Mouse (Mus musculus) heart, embryonic 12.5 days (tissue): ENCODE measurements around the gene Suox. TPM values are rescaled to one million over a fixed set of nuclear protein-coding genes. Genes with fewer than 3 reads are reported as not detected.
A peak's percentile ranks its signal among the peaks of the same experiment; 100 is the strongest.

Experiments used
- ATAC-seq: fragments of 200-750 bp; cut with Nextera tagmentation; 2 replicates; pipeline ENCODE4 v1.8.0; 2017; ENCODE audit warnings: moderate TSS enrichment, moderate library complexity; ENCODE audit not compliant: insufficient number of reproducible peaks, low FRiP score
- H3K27ac ChIP-seq: fragments of 300-500 bp; sonication (generic); 2 replicates; pipeline ENCODE4 v1.5.1; 2016; ENCODE audit warnings: mild to moderate bottlenecking, moderate library complexity; ENCODE audit not compliant: poor library complexity, severe bottlenecking
- H3K27me3 ChIP-seq: fragments of 300-500 bp; sonication (generic); replicated peaks from 2 replicates; pipeline ENCODE4 v1.6.1; 2016; ENCODE audit warnings: mild to moderate bottlenecking, moderate library complexity
- H3K36me3 ChIP-seq: fragments of 300-500 bp; sonication (generic); 2 replicates; pipeline ENCODE4 v1.6.1; 2016; ENCODE audit warnings: mild to moderate bottlenecking, moderate library complexity
- H3K4me1 ChIP-seq: fragments of 300-500 bp; sonication (generic); replicated peaks from 2 replicates; pipeline ENCODE4 v1.6.1; 2016; ENCODE audit warnings: mild to moderate bottlenecking
- H3K4me2 ChIP-seq: fragments of 300-500 bp; sonication (generic); 2 replicates; pipeline ENCODE4 v1.6.1; 2016; ENCODE audit warnings: mild to moderate bottlenecking, moderate library complexity
- H3K4me3 ChIP-seq: fragments of 300-500 bp; sonication (generic); 2 replicates; pipeline ENCODE4 v1.5.1; 2016; ENCODE audit warnings: mild to moderate bottlenecking
- H3K9ac ChIP-seq: fragments of 300-500 bp; sonication (generic); 2 replicates; pipeline ENCODE4 v1.6.1; 2016; ENCODE audit warnings: mild to moderate bottlenecking, moderate library complexity
- H3K9me3 ChIP-seq: fragments of 300-500 bp; sonication (generic); replicated peaks from 2 replicates; pipeline ENCODE4 v1.6.1; 2016; ENCODE audit warnings: mild to moderate bottlenecking, moderate library complexity
- WGBS: fragments of 180-500 bp; shearing (Covaris S2); methylation state at CpG from one replicate; pipeline ENCODE4 v1.1.7; 2016; 5-methylcytosine and 5-hydroxymethylcytosine counted together
- polyA plus RNA-seq: library from polyadenylated mRNA; unstranded; fragments of >200 nt; fragmentation: Nextera tagmentation; extraction: Ambion mirVana; gene quantifications from 2 replicates; pipeline ENCODE4 v1.2.1, GENCODE M21; 2016

The Suox gene
- polyA plus RNA-seq, 1 experiment from 2014 or later: 12.8 TPM

DNA sequence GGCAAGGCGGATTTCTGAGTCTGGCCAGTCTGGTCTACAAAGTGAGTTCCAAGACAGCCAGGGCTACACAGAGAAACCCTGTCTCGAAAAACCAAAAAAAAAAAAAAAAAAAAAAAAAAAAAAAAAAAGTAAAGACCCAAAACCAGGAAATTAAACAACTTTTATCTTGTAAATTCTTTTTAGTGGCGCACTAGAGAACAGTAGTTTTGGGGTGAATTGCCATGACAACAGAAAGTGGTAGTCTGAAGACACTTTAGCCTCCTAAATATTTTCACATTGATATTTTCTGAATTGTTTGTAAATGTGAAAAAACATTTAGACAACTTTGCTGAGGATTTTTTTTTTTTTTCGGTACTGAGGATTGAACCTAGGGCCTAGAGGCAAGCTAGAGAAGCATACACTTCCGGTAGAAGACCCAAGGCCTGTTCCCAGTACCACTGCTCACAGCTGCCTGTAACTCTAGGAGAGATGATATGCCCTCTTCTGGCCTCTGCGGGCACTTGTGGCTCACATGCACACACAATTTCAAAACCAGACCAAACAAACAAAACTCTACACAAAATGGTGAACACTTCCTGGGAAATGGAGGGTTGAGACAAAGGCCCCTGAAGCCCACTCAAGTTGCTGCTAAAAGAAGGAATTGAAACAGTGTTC, 23.3 kb upstream of the Suox start:
- peak overlapping the region; percentile 64; the same call in 1 of the 2 replicates for H3K27ac ChIP-seq
- no peaks in the 10 kb centered on the region for H3K27me3 ChIP-seq
- ATAC-seq: no peak
- no peak overlapping the region for H3K4me3 ChIP-seq
- peak overlapping the region; percentile 82 for H3K4me2 ChIP-seq
- no peaks in the 10 kb centered on the region for H3K9me3 ChIP-seq
- peaks cover 21% of the 10 kb centered on the region for H3K4me1 ChIP-seq
- peaks cover 43% of the 10 kb centered on the region for H3K36me3 ChIP-seq
- no peak overlapping the region for H3K9ac ChIP-seq
- 84% methylated on average over 6 of the region's 6 CpGs for WGBS

DNA sequence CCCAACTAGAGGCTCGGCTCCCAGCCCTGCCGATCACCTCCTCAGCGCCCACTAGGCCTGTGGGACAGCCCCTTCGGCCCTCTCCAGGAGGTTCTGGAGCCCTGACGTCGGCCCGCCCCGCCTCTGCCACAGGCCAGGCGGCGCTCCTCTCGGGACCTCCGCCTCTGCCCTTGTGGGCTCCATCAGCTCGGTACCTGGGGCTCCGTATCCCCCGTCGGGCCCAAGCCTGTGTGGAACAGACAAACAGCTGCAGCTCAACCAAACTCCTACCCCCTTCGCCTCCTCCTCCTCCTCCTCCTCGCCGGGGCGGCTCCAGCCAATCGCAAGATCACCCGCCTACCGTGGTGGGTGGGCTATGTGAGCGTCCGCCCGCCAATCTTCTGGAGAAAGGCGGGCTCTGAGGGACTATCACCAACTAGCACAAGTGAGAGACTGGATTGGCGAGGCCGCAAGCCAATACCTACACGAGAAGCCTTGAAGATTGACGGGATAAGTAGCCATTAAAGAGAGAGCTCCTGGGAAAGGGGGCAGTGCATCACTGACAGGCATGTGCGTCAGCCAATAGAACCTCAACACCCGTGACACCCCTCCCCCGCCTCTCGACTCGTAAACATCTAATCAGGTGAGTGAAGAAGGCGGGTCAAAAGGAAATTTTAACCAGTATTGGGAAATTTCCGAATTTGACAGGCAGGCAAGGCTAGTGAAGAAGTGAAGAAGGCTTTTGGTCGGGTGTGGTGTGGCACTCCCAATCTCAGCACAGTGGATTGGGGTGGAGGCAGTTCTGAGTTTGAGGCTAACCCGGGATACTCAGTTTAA, 22.3 kb upstream of the Suox start, which contains the start of gene Rab5b:
Gene Rab5b, minus strand, starts transcription at position 273 of the 816 bp plus-strand sequence.
- peak within 1 kb of the TSS; percentile 96 for H3K9ac ChIP-seq
- under 1% methylated on average over 40 of the region's 40 CpGs for WGBS
- H3K36me3 ChIP-seq: peaks cover 35% of the 10 kb centered on the region
- H3K27me3 ChIP-seq: no peaks in the 10 kb centered on the region
- peaks cover 21% of the 10 kb centered on the region for H3K4me1 ChIP-seq
- H3K9me3 ChIP-seq: no peaks in the 10 kb centered on the region
- peak within 1 kb of the TSS; percentile 98 for H3K27ac ChIP-seq
- H3K4me3 ChIP-seq: peak within 1 kb of the TSS; percentile 93
- H3K4me2 ChIP-seq: peak within 1 kb of the TSS; percentile 82
- ATAC-seq: peak; percentile 98

DNA sequence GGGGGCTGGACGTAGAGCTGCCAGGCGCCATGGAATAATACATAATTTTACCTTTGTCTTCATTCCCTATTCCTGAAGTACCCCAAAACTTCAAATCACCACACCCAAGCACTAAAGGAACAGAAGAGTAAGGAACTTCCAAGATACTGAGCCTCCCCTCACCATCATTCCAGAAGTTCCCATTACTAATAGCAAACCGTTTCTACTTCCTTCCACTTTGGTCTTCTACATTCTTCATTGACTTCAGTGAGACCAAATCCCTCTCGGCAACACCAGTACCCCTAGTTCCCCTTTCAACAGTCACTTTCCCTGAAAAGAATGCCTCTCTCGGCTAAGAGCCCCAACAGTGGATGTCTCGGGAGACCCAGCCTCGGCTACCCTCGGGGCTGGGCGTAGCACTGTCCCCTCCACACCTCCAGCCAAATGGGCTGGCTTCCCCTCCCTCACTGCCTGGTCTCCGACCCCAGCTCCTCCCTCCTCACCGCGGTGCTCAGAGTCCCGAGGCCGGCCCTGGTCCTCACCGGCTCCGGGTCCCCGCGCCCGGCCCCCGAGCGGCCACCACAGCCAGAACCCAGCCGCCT, 21.6 kb upstream of the Suox start:
- H3K4me2 ChIP-seq: peak overlapping the region; percentile 82
- H3K4me3 ChIP-seq: peak overlapping the region; percentile 93
- ATAC-seq: no peak; the same call in 1 of the 2 replicates
- H3K4me1 ChIP-seq: peaks cover 21% of the 10 kb centered on the region
- peak overlapping the region; percentile 98 for H3K27ac ChIP-seq
- H3K36me3 ChIP-seq: peaks cover 29% of the 10 kb centered on the region
- H3K9me3 ChIP-seq: no peaks in the 10 kb centered on the region
- peak overlapping the region; percentile 96 for H3K9ac ChIP-seq
- WGBS: 1% methylated on average over 22 of the region's 22 CpGs
- H3K27me3 ChIP-seq: no peaks in the 10 kb centered on the region

DNA sequence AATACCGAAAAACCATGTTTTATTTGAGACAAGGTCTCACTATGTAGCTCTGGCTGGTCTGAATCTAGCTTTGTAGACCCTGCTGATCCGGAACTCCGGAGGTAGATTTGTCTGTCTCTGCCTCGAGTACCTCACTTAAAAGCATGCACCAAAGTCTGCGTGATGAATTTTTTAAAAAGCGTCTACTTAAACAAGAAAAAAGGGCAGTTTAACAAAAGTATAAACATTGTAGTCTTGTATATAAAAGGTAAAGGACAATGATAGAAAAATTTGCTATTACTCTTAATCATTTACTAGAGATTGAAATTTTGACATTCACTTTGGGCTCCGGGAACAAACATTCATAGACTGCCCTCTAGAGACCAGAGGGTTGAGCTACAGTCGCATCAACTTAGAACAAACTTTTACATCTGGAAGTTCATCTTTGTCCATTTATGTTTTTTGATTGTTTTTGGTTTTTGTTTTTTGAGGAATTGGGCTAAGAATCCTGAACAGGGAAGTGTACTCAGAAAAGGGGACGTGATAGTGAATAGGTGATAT, 666 bp upstream of the Suox start:
- H3K4me2 ChIP-seq: peak overlapping the region; percentile 95
- 4% methylated on average over 9 of the region's 9 CpGs for WGBS
- ATAC-seq: no peak

DNA sequence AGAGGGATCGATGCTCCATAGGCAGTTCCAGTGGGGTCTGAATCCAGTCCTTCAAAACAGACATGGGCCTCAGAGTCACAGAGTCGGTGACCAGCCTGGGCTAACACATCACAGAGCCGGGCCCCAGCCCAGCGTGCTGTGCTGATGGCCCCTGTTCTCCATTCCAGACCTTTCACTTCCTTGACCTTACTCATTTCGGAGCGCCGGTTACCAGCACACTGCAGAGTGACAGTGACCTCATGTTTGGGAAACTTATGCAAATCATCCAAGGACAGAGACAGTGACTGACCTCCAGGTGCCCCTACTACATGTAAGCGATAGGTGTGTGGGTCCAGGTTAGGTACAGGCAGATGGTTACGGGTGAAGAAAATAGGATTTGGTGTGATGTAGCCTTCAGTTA, 2.7 kb downstream of the Suox start:
- 88% methylated on average over 9 of the region's 9 CpGs for WGBS
- peaks cover 7% of the 10 kb centered on the region; the same call in 1 of the 2 replicates for H3K36me3 ChIP-seq
- peaks cover 7% of the 10 kb centered on the region; the same call in 1 of the 2 replicates for H3K27me3 ChIP-seq

More for the DNA sequence above, 666 bp upstream of the Suox start:
- peak overlapping the region; percentile 79 for H3K4me3 ChIP-seq
- peaks cover 12% of the 10 kb centered on the region for H3K36me3 ChIP-seq
- peak overlapping the region; percentile 72 for H3K9ac ChIP-seq
- H3K27ac ChIP-seq: 0 out of 2 replicates have a peak overlapping the region, but pooled peaks have one; percentile 55
- H3K27me3 ChIP-seq: peaks cover 7% of the 10 kb centered on the region; the same call in 1 of the 2 replicates
- no peaks in the 10 kb centered on the region; the same call in 1 of the 2 replicates for H3K4me1 ChIP-seq
- no peaks in the 10 kb centered on the region for H3K9me3 ChIP-seq

DNA sequence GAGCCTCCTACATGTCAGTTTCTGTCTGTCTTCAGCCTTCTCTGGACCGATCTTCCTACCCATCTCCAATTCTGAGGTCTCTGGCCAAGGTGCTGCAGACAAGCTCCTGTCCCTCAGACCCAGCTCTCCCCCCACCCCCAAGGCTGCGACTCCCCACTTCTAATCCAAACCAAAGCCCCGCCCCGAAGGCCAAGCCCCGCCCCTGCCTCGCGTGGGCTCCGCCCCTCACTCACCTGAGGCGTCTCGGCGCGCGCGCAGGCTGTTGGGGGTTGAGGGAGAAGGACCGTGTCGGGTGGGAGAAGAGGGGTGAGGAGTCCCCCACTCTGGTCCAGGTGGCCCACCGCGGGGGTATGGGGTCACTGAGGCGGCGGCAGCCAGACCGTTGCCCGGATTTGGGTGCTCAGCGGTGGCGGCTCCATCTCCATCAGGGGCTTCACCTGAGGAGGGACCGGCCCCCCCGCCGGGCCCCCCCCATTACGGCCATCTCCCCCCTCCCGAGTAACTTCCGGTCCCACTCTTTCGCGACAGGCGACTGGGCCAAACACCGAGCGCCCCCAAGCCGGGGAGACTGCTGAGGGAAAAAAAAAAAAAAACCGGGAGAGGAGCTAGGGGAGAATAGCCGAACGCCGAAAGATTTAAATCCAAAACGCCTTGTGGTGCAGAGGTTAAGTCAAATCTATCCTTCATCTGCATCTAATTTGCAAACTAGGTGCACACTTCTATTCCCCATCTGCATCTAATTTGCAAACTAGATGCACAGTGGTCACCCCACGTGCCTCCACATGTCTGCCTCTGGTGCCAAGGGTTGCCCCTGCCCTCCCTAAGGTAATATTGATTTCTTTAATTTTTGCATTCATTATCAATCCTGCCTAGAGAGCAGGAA, 4.8 kb downstream of the Suox start:
- 1% methylated on average over 41 of the region's 42 CpGs for WGBS
- peaks cover 6% of the 10 kb centered on the region; the same call in 1 of the 2 replicates for H3K4me1 ChIP-seq
- peak; percentile 29; the same call in 1 of the 2 replicates for ATAC-seq
- H3K9ac ChIP-seq: peak overlapping the region; percentile 72
- no peak overlapping the region for H3K27ac ChIP-seq
- peak overlapping the region; percentile 69 for H3K4me3 ChIP-seq
- H3K36me3 ChIP-seq: peaks cover 7% of the 10 kb centered on the region; the same call in 1 of the 2 replicates
- H3K4me2 ChIP-seq: peak overlapping the region; percentile 78
- H3K9me3 ChIP-seq: no peaks in the 10 kb centered on the region
- H3K27me3 ChIP-seq: peaks cover 7% of the 10 kb centered on the region; the same call in 1 of the 2 replicates

More for the DNA sequence above, 2.7 kb downstream of the Suox start:
- H3K27ac ChIP-seq: no peak overlapping the region
- H3K9me3 ChIP-seq: no peaks in the 10 kb centered on the region
- H3K4me2 ChIP-seq: no peak overlapping the region
- no peak for ATAC-seq
- H3K9ac ChIP-seq: no peak overlapping the region
- peaks cover 6% of the 10 kb centered on the region; the same call in 1 of the 2 replicates for H3K4me1 ChIP-seq
- no peak overlapping the region for H3K4me3 ChIP-seq

DNA sequence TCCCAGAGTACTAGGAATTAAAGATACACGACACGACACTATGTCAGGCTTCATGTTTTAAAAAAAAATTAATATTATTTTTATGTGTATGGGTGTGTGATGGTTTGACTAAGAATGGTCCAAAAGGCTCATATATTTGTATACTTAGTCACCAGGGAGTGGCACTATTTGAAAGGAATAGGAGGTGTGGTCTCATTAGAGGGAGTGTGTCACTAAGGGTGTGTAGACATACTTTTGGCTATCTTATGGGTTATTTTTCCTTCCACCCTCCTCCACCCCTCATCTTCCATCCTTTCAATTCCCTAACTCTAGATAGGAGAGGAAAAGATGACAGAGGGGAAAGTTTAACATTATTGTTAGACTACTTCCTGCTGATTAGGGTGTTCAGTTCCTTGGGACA, 8.1 kb downstream of the Suox start:
- no peak overlapping the region for H3K27ac ChIP-seq
- peaks cover 7% of the 10 kb centered on the region for H3K27me3 ChIP-seq
- no peak overlapping the region for H3K4me3 ChIP-seq
- ATAC-seq: no peak
- no peaks in the 10 kb centered on the region for H3K9me3 ChIP-seq
- H3K4me2 ChIP-seq: no peak overlapping the region
- 98% methylated on average over 2 of the region's 2 CpGs for WGBS
- H3K36me3 ChIP-seq: no peaks in the 10 kb centered on the region
- no peak overlapping the region for H3K9ac ChIP-seq
- peaks cover 6% of the 10 kb centered on the region; the same call in 1 of the 2 replicates for H3K4me1 ChIP-seq

DNA sequence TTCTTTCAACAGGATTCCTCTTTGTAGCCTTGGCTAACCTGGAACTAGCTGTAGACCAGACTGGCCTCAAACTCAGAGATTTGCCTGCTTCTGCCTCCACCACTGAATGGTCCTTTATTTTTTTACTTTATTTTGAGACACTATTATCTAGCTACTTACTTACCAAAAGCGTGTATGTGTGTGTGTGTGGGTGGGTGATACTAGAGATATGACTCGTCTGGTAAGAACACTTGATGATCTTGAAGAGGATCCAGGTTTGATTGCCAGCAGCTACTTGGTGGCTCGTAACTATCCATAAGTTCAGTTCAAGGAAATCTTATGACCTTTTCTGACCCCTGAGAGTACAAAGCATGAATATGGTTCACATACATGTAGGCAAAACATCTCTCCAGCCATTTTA, 8.6 kb downstream of the Suox start:
- Histone ChIP-seq H3K9ac (no peak overlapping the region), H3K4me2 (no peak overlapping the region), H3K27ac (no peak overlapping the region), H3K9me3 (no peaks in the 10 kb centered on the region), H3K4me3 (no peak overlapping the region), H3K4me1 (peaks cover 6% of the 10 kb centered on the region; the same call in 1 of the 2 replicates), H3K36me3 (no peaks in the 10 kb centered on the region), H3K27me3 (peaks cover 4% of the 10 kb centered on the region)
- WGBS: 66% methylated on average over 3 of the region's 3 CpGs
- ATAC-seq: no peak

DNA sequence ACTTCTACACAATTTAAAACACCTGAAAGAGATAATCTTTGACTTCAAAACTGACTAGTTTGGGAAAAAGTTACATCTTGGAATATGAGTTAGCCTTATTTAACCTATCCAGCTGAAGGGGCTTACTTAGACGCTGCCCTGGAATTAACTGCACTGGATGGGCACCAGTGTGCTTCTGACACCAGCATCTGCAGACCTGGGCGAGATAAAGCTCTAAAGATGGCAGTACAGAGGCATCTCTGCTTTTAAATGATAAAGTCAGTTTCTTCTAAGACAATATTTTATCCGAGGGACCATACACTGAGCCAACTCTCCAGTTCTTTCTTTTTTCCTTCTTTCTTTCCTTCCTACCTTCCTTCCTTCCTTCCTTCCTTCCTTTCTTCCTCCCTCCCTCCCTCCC, 9.1 kb downstream of the Suox start:
- no peak overlapping the region for H3K4me2 ChIP-seq
- 66% methylated on average over 3 of the region's 3 CpGs for WGBS
- no peaks in the 10 kb centered on the region; the same call in 1 of the 2 replicates for H3K27me3 ChIP-seq
- no peak overlapping the region for H3K4me3 ChIP-seq
- peaks cover 6% of the 10 kb centered on the region; the same call in 1 of the 2 replicates for H3K4me1 ChIP-seq
- H3K9ac ChIP-seq: no peak overlapping the region
- no peak for ATAC-seq
- no peaks in the 10 kb centered on the region for H3K9me3 ChIP-seq
- H3K36me3 ChIP-seq: no peaks in the 10 kb centered on the region
- no peak overlapping the region for H3K27ac ChIP-seq
